In the genomic region with DNA sequence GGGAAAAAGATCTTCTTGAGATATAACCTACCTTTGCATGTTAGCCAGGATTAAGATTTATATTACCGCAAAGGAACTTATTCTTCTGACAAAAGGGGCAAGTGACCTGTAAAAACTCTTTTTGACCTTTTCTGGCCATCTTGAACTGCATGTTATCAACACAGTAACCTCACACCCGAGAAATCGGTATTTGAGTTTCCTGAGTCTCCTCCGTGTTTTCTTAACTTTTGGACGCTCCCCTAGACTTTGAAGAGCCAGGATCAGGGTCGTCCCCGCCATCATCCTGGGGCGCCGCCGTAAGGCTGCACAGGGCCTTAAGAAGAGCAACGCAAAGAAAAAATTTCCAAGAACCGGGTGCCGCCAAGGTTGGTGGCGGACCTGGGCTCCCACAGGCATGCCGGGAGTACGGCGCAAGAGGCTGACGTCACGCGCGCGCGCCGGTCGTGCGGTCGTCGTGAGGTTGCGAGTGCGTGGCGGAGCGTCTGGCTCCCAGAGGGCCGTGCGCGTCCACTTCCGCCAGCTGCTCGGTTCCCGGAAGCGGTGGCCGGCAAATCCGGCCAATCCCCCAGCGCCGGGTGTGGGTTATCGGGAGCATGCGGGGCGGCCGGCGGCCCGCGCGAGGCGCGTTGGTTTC, we compare ENCODE assay signal across 8 mouse cellular contexts. TPM values are rescaled to one million over a fixed set of nuclear protein-coding genes. Genes with fewer than 3 reads are reported as not detected.
DNase-seq lines count a peak whose midpoint lies in the region; ATAC-seq and TF ChIP-seq lines count a peak whose summit lies in the region.

A gene (plus strand): TSS at position 485 of the 634 bp plus-strand sequence.

- intact Hi-C loops in gastrocnemius, adult 2 months (cut with DNase I): loop anchor here (5.0 to 10.0 kb wide), 4 partner anchors 91 to 791 kb away; a partner anchor contains a TSS
- intact Hi-C loops in left cerebral cortex, adult 2 months (cut with DNase I): loop anchor here (2.0 to 5.0 kb wide), 2 partner anchors 177 to 276 kb away; a partner anchor contains a TSS

- TF ChIP-seq CTCF in gastrocnemius, adult 2 months (IDR thresholded peaks at IDR 0.05): no peak
- TF ChIP-seq CTCF in hindbrain, postnatal 0 days (IDR thresholded peaks at IDR 0.05; ENCODE audit: low read depth): no peak
- TF ChIP-seq CTCF in left cerebral cortex, adult 2 months (IDR thresholded peaks at IDR 0.05): no peak

- H3K27me3 ChIP-seq in hindbrain, postnatal 0 days (ENCODE audit: insufficient read depth, low read length): no peaks in the 10 kb centered on the region

- H3K4me2 ChIP-seq in hindbrain, postnatal 0 days (ENCODE audit: low read depth, low read length): peak within 1 kb of the TSS; percentile 98

- H3K4me3 ChIP-seq in gastrocnemius, adult 2 months: peak within 1 kb of the TSS; percentile 96
- peak within 1 kb of the TSS; percentile 80 for H3K4me3 ChIP-seq in hindbrain, postnatal 0 days (ENCODE audit: low read length)
- peak within 1 kb of the TSS; percentile 70 for H3K4me3 ChIP-seq in left cerebral cortex, adult 2 months

- DNase-seq in ZHBTc4 (ENCODE audit: low read depth, low spot score): peak; percentile 98
- DNase-seq in gastrocnemius, adult 2 months: peak; percentile 99
- peak; percentile 98 for DNase-seq in hindbrain, postnatal 0 days (ENCODE audit: low spot score)
- peak; percentile 99 to 100 for DNase-seq in left cerebral cortex, adult 2 months (ENCODE audit: extremely low spot score in 1 of 2, low spot score in 2 of 2)
- DNase-seq in right cerebral cortex, adult 2 months (ENCODE audit: low spot score in 2 of 2): peak; percentile 99
- peak; percentile 97 for DNase-seq in urinary bladder, postnatal 14 days (ENCODE audit: low spot score)

- WGBS in hindbrain, postnatal 0 days: under 1% methylated on average over 53 of the region's 53 CpGs

- peak; percentile 87 for ATAC-seq in common myeloid progenitor, adult 5-6 weeks (replicated peaks; ENCODE audit: low read depth, poor library complexity, severe bottlenecking)
- ATAC-seq in hindbrain, postnatal 0 days: peak; percentile 98
- peak; percentile 97 for ATAC-seq in megakaryocyte, adult 5-6 weeks (ENCODE audit: poor library complexity, severe bottlenecking)

- H3K27ac ChIP-seq in gastrocnemius, adult 2 months: peak within 1 kb of the TSS; percentile 96
- H3K27ac ChIP-seq in hindbrain, postnatal 0 days: peak within 1 kb of the TSS; percentile 70
- peak within 1 kb of the TSS; percentile 76 for H3K27ac ChIP-seq in left cerebral cortex, adult 2 months

- peak within 1 kb of the TSS; percentile 88 for H3K9ac ChIP-seq in hindbrain, postnatal 0 days (replicated peaks; ENCODE audit: low read length)

- no peaks in the 10 kb centered on the region for H3K9me3 ChIP-seq in hindbrain, postnatal 0 days (ENCODE audit: low read length)

- peaks cover 15% of the 10 kb centered on the region for H3K36me3 ChIP-seq in hindbrain, postnatal 0 days (ENCODE audit: insufficient read depth, low read length)

- H3K4me1 ChIP-seq in hindbrain, postnatal 0 days (ENCODE audit: insufficient read depth, low read length): peaks cover 16% of the 10 kb centered on the region

RNA-seq across cellular contexts. Expression of the gene that starts here (rescaled TPM):
- total RNA-seq in common myeloid progenitor, adult 5-6 weeks (2017): 65.2 and 80.3 TPM in 2 replicates
- total RNA-seq in gastrocnemius, adult 2 months (2021): 10 to 100 TPM; 32.8 to 39.4 TPM
- 130 and 150 TPM in 2 replicates for total RNA-seq in hindbrain, postnatal 0 days (2014; rRNA removed)
- 127 and 131 TPM in 2 replicates for polyA plus RNA-seq in hindbrain, postnatal 0 days (2015; fragmentation: Nextera tagmentation; extraction: Ambion mirVana)
- 100 to 1,000 TPM; 115 to 123 TPM for total RNA-seq in left cerebral cortex, adult 2 months (2021)
- total RNA-seq in megakaryocyte, adult 5-6 weeks (2015): 171 and 196 TPM in 2 replicates
- total RNA-seq in megakaryocyte, adult 5-6 weeks (2017): 66.0 and 76.0 TPM in 2 replicates

Comparison
In these comparisons a context has a peak if more than half of its experiments do, and no peak if none do; other contexts are left out.
1. Peak in every context shown above with its lines: DNase-seq, ATAC-seq, H3K4me3 ChIP-seq and H3K27ac ChIP-seq.